Mouse (Mus musculus): ENCODE measurements around the gene Chrnd.

DNA sequence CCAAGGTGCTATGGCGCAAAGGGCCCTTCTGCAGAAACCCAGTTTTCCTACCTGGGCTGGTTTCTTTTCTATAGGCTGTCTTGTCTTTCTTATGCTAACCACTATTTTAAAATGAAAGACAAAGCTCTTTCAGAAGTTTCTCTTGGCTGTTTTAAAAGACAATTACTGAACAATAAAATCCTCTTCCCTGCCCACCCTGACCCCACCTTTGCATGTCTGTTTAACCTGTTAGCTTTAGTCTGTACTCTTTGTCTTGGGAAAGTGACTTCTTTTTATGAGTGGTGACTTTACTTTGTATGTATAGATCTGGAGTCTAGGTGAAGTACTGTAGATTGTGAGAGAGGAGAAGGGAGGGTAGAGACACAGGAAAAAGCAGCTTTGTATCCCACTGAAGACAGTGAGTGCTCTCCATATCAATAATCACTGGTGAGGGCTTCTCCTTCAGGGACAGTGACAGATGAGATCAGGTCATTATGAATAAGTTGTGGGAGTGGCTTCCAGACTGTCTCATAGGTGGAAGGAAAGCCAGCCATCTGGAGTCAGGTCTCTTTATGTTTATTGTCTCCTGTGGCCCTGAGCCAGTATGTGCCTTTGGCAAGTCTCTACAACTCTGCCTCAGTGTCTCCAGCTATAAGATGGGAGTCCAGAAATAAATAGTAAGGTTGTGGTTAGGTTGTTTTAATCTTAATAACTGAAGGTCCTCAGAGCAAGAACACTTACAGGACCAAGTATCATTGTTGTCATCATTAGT, 36.2 kb downstream of the Chrnd start:
- no peak for TF ChIP-seq CTCF (IDR thresholded peaks at IDR 0.05; ENCODE audit: low read depth)
- TF ChIP-seq EP300 (optimal IDR thresholded peaks at IDR 0.05): no peak
